Mouse (Mus musculus) colon, adult 2 months (tissue): ENCODE results near the gene Ntm. TPM values are rescaled to one million over a fixed set of nuclear protein-coding genes. Genes with fewer than 3 reads are reported as not detected.

ENCODE experiments used
- polyA plus RNA-seq: library from polyadenylated mRNA; depleted of rRNA; stranded (reverse); fragments of >200 nt; gene quantifications from 2 replicates; pipeline ENCODE4 v1.2.3, GENCODE M21; 2012; rRNA removed

Gene Ntm
- polyA plus RNA-seq, result 0.16 and 0.30 TPM in 2 replicates

GRCm38 (mm10) chr9:29962978-29963377 is at the start of gene Ntm:
Gene Ntm (minus strand): TSS chr9:29963141.

